Mouse (Mus musculus) limb, embryonic 14.5 days (tissue): Measurements from ENCODE around the gene Adm. TPM values are rescaled to one million over a fixed set of nuclear protein-coding genes. Genes with fewer than 3 reads are reported as not detected.

Experiments
- ATAC-seq: fragments of 200-750 bp; cut with Nextera tagmentation; 2 replicates; pipeline ENCODE4 v1.8.0; 2017; ENCODE audit warnings: low read depth, moderate number of reproducible peaks, moderate TSS enrichment; ENCODE audit not compliant: low FRiP score
- DNase-seq: peaks from one replicate; pipeline ENCODE4 v3.0.0-alpha.2; 2015; ENCODE audit warnings: low spot score
- H3K27ac ChIP-seq: fragments of 300-500 bp; sonication (generic); replicated peaks from 2 replicates; pipeline ENCODE4 v1.5.1; 2014; ENCODE audit warnings: low read depth, mild to moderate bottlenecking, low read length, moderate library complexity, mixed read lengths
- H3K27me3 ChIP-seq: fragments of 300-500 bp; sonication (generic); 2 replicates; pipeline ENCODE4 v1.6.1; 2014; ENCODE audit warnings: low read length, mixed read lengths; ENCODE audit not compliant: control insufficient read depth, insufficient read depth
- H3K36me3 ChIP-seq: fragments of 300-500 bp; sonication (generic); 2 replicates; pipeline ENCODE4 v1.6.1; 2014; ENCODE audit warnings: mild to moderate bottlenecking, low read length, moderate library complexity, mixed read lengths; ENCODE audit not compliant: control insufficient read depth, insufficient read depth
- H3K4me1 ChIP-seq: fragments of 300-500 bp; sonication (generic); 2 replicates; pipeline ENCODE4 v1.6.1; 2014; ENCODE audit warnings: antibody characterized with exemption, low read length, mixed read lengths; ENCODE audit not compliant: control insufficient read depth, insufficient read depth
- H3K4me2 ChIP-seq: fragments of 300-500 bp; sonication (generic); replicated peaks from 2 replicates; pipeline ENCODE4 v1.6.1; 2014; ENCODE audit warnings: low read depth, mild to moderate bottlenecking, low read length, moderate library complexity; ENCODE audit not compliant: severe bottlenecking
- H3K4me3 ChIP-seq: fragments of 300-500 bp; sonication (generic); replicated peaks from 2 replicates; pipeline ENCODE4 v1.5.1; 2014; ENCODE audit warnings: low read length
- H3K9ac ChIP-seq: fragments of 300-500 bp; sonication (generic); 2 replicates; pipeline ENCODE4 v1.6.1; 2014; ENCODE audit warnings: mild to moderate bottlenecking, low read depth, low read length, moderate library complexity; ENCODE audit not compliant: severe bottlenecking
- H3K9me3 ChIP-seq: fragments of 300-500 bp; sonication (generic); 2 replicates; pipeline ENCODE4 v1.6.1; 2016; ENCODE audit warnings: low read length; ENCODE audit not compliant: control insufficient read depth
- POLR2A ChIP-seq: fragments of 200-500 bp; IDR thresholded peaks from 2 replicates; pipeline ENCODE4 v1.8.0; 2012; ENCODE audit warnings: inconsistent platforms, mild to moderate bottlenecking, moderate library complexity, borderline replicate concordance; ENCODE audit not compliant: insufficient read depth, insufficient read length; ENCODE audit errors: extremely low read depth
- WGBS: fragments of 180-500 bp; shearing (Covaris S2); extraction: QIAGEN DNeasy Blood & Tissue Kit; methylation state at CpG from one replicate; pipeline ENCODE4 v1.1.7; 2014; 5-methylcytosine and 5-hydroxymethylcytosine counted together
- polyA plus RNA-seq, 2 experiments: library from polyadenylated mRNA; depleted of rRNA in 1 of 2; stranded (reverse) in 1 of 2; unstranded in 1 of 2; fragments of >200 nt; fragmentation: Nextera tagmentation in 1 of 2; extraction: Ambion mirVana in 1 of 2; gene quantifications; 2 replicates each; pipeline versions ENCODE4 v1.2.1 to v1.2.3; 2012 to 2014

The Adm gene
- polyA plus RNA-seq, 2 experiments, result 1.8 to 2.6 TPM

DNA sequence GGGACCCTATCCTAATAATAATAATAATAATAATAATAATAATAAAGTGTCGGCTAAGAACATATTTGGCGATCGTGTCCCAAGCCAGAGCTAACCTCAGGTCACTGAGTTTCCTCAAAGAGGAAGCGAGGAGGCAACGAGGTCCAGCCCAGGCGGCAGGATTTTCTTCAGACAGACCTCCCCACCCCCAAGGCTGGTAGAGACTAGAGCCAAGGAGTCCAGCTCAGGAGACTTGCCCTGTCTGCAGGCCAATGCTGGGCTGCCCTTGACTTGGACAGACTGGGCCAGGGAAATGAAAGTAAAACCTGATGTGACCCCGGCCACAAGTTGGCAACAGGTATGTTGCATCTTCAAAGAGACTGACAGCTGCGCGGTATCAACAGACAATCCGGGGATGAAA is 2.0 kb upstream of the Adm start:
- DNase-seq (no peak), ATAC-seq (no peak)
- Histone ChIP-seq H3K27ac (no peak overlapping the region), H3K9ac (no peak overlapping the region), H3K4me1 (peaks cover 21% of the 10 kb centered on the region), H3K4me2 (no peak overlapping the region), H3K9me3 (no peaks in the 10 kb centered on the region), H3K27me3 (peaks cover 51% of the 10 kb centered on the region), H3K4me3 (no peak overlapping the region), H3K36me3 (no peaks in the 10 kb centered on the region)
- 54% methylated on average over 10 of the region's 10 CpGs for WGBS
- no peak for TF ChIP-seq POLR2A

DNA sequence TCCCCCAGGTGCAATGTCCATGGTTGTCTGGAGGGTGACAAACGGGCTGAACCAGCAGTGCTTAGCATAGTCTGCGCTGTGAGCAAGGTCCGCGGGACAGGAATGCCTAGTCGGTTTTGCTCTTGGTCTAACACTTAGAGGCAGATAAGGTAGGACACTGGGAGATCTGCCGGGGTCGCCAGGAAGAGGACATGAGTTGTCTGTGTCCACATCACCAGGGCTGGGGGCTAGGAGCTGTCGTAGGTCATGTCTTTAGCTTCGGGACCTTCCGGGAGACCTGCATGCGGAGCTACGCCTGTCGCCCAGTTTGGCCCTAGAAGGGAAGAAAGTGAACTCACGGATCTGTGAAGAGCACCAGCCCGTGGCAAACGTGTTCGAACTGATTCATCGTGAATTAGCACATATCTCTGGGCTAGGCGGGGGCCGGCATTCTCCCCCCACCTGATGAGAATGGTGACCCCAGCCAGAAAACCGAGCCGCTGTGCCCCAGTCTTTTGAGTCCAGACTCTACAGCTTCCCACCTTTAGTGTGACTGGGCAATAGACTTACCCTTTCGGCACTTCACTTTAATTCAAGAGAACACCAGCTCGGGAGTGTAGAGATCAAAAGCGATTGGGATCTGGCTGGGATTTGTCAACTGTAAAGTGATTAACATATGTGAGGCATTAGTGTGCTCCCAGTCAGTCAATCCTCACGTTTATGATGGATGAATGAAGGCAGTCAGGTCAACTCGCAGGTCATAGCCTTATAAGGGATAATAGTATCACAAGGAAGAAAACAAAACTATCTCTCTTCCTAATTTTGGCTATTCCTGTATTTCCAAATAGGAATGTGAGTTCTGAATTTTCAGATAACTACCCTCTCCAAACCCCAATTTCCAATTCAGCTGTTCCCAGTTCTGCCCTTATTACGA is 1.0 kb upstream of the Adm start:
- no peak for TF ChIP-seq POLR2A
- 5% methylated on average over 26 of the region's 28 CpGs for WGBS
- Histone ChIP-seq H3K9me3 (no peaks in the 10 kb centered on the region), H3K4me2 (peak overlapping the region; percentile 84), H3K27me3 (peaks cover 55% of the 10 kb centered on the region), H3K9ac (no peak overlapping the region), H3K27ac (no peak overlapping the region), H3K4me1 (peaks cover 27% of the 10 kb centered on the region), H3K4me3 (peak overlapping the region; percentile 42; the same call in 1 of the 2 replicates), H3K36me3 (no peaks in the 10 kb centered on the region)
- DNase-seq (no peak), ATAC-seq (no peak)

DNA sequence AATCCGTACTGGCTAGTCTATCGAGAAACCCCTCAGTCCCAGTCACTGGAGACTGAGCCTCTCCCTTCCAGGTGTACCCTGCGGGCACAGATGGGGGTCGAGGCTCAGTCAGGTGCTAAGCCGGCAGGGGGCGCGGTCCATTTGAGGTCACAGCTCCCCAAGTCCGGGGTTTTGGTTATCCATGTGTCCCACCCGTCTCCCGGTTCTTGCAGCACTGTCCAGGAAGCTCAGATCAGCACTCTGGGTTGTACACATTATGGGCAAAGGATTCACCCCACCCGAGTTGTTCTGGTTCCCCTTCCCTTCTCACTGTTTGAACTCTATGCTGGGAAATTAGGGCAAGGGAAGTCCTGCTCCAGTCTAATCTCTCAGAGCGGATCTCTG is 370 bp upstream of the Adm start:
- no peak for TF ChIP-seq POLR2A
- H3K9ac ChIP-seq, result no peak overlapping the region
- no peak for ATAC-seq
- peak overlapping the region; percentile 42 for H3K4me3 ChIP-seq
- H3K27ac ChIP-seq, result no peak overlapping the region
- no peak for DNase-seq
- peak overlapping the region; percentile 84 for H3K4me2 ChIP-seq
- H3K4me1 ChIP-seq, result peaks cover 27% of the 10 kb centered on the region
- 3% methylated on average over 12 of the region's 12 CpGs for WGBS
- H3K27me3 ChIP-seq, result peaks cover 55% of the 10 kb centered on the region
- H3K9me3 ChIP-seq, result no peaks in the 10 kb centered on the region
- H3K36me3 ChIP-seq, result no peaks in the 10 kb centered on the region

DNA sequence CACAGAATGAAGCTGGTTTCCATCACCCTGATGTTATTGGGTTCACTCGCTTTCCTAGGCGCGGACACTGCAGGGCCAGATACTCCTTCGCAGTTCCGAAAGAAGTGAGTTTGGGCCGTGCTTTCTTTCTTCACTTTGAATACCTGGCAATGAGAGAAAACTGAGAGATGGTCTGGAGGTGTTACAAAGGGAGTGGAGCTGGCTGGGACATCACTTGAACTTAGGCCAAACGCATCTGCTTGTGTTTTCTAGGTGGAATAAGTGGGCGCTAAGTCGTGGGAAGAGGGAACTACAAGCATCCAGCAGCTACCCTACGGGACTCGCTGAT is 776 bp downstream of the Adm start:
- H3K4me1 ChIP-seq, result peaks cover 27% of the 10 kb centered on the region
- no peak for TF ChIP-seq POLR2A
- no peak for ATAC-seq

DNA sequence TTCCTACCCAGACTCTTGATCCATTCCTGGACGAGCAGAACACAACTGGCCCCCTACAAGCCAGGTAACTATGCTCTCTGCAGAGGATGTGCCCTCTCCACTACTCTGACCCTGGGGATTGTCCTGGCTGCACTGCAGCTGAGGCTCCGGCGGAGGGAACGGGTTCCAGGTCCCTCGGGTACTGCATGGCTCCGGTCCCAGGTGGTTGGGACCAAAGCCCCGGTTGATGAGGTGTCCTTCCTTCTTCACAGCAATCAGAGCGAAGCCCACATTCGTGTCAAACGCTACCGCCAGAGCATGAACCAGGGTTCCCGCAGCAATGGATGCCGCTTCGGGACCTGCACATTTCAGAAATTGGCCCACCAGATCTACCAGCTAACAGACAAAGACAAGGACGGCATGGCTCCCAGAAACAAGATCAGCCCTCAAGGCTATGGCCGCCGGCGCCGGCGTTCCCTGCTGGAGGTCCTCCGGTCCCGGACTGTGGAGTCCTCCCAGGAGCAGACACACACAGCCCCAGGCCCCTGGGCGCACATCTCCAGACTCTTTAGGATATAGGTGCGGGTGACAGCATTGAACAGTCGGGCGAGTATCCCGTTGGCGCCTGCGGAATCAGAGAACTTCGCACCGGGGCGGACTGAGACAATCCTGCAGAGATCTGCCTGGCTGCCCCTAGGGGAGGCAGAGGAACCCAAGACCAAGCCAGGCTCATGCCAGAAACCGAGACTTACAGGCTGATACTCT is 1.3 kb downstream of the Adm start:
- ATAC-seq, result no peak
- no peak for DNase-seq
- WGBS, result 2% methylated on average over 33 of the region's 33 CpGs
- no peak for TF ChIP-seq POLR2A
- Histone ChIP-seq H3K4me2 (peak overlapping the region; percentile 84), H3K27me3 (peaks cover 55% of the 10 kb centered on the region), H3K4me1 (peaks cover 27% of the 10 kb centered on the region), H3K9me3 (no peaks in the 10 kb centered on the region), H3K9ac (peak overlapping the region; percentile 46), H3K36me3 (no peaks in the 10 kb centered on the region), H3K4me3 (peak overlapping the region; percentile 42), H3K27ac (no peak overlapping the region)

More for the DNA sequence above, 776 bp downstream of the Adm start:
- Histone ChIP-seq H3K9me3 (no peaks in the 10 kb centered on the region), H3K9ac (peak overlapping the region; percentile 46), H3K27me3 (peaks cover 55% of the 10 kb centered on the region), H3K27ac (no peak overlapping the region), H3K4me2 (peak overlapping the region; percentile 84), H3K36me3 (no peaks in the 10 kb centered on the region), H3K4me3 (peak overlapping the region; percentile 42)
- DNase-seq, result no peak
- 2% methylated on average over 11 of the region's 11 CpGs for WGBS
